Mouse (Mus musculus) heart, adult 2 months (tissue): ENCODE data around the gene Pcf11.

ENCODE experiments used
- CTCF ChIP-seq: fragments of 200-600 bp; IDR thresholded peaks from 2 replicates; pipeline ENCODE4 v1.8.1; 2022; ENCODE audit warnings: antibody characterized with exemption, mild to moderate bottlenecking, moderate library complexity
- POLR2A ChIP-seq: fragments of 200-500 bp; IDR thresholded peaks from 2 replicates; pipeline ENCODE4 v1.6.1; 2011; ENCODE audit warnings: mild to moderate bottlenecking, low read depth, low read length, control low read depth; ENCODE audit not compliant: insufficient read depth

GRCm38 (mm10) chr7:92711593-92711992 is 41.9 kb upstream of the Pcf11 start:
- TF ChIP-seq CTCF (no peak), POLR2A (no peak)
